Mouse (Mus musculus) large intestine, adult 2 months (tissue): ENCODE data around the gene Trpm5. TPM values are rescaled to one million over a fixed set of nuclear protein-coding genes. Genes with fewer than 3 reads are reported as not detected.

Source experiments
- DNase-seq: peaks from one replicate; pipeline ENCODE4 v3.0.0-alpha.2; 2012; ENCODE audit warnings: low read depth, low spot score
- WGBS: fragments of 180-500 bp; shearing (Covaris S2); methylation state at CpG from one replicate; pipeline ENCODE4 v1.1.7; 2018; 5-methylcytosine and 5-hydroxymethylcytosine counted together
- polyA plus RNA-seq: library from polyadenylated mRNA; depleted of rRNA; stranded (reverse); fragments of >200 nt; gene quantifications from 2 replicates; pipeline ENCODE4 v1.2.3, GENCODE M21; 2012

The Trpm5 gene
- polyA plus RNA-seq, 1 experiment = 6.5 TPM

DNA sequence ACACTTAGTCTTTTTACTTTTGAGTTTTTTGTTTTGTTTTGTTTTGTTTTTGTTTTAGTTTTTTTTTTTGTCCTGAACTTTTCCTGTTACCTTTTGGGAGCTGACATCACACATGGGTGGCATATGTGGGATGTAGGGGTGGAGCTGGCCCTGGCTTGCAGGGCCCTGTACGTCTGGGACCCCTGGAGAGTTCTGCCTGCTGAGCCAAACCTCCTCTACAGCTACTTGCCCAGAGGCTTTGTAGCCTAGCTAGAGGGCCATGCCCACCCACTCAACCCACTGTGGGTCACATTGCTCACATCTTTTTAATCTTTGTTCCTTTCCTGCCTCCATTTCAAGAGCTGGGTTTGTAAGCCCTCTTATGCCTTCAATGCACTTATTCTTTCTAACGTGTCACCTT, 27.0 kb downstream of the Trpm5 start:
- DNase-seq = no peak
- WGBS = 70% methylated on average over 2 of the region's 2 CpGs

DNA sequence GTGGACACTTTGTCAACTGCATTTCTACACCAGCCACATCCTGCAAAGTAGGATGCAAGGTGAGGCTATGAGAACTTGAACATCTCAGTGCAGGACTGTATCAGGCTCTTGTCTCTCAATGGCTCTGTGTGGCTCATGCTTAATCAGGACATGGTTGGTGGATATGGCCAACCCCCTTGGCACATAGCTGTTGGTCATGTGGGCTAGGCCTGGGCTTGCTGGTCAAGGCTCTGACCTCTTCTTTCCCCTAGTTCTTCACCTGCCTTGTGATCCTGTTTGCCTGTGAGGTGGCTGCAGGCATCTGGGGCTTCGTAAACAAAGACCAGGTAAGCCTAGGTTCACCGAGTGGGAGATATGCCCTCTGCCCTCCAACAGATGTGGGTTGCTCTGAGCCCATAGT, 28.8 kb downstream of the Trpm5 start:
- WGBS = 91% methylated on average over 2 of the region's 2 CpGs
- no peak for DNase-seq

DNA sequence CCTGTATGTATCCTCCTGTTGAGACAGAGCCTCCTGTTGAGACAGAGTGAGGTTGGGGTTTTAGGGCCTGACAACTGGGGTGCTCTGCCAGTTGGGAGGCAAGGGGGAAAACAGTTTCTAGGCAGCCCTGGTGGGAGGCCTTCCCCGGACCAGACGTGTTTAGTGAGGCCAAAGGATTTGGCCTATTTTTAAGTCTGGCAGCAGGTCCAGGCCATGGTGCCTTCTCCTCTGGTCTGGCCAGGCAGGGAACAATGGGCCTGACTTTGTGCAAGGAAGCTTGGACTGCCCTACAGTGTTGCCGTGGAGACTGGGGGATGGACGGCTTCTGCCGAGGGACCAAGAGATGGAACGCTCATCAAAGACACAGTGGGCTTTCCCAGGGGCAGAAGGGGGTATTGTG, 30.2 kb downstream of the Trpm5 start:
- 74% methylated on average over 6 of the region's 6 CpGs for WGBS

GRCm38 (mm10) chr7:143062704-143063103, 31.7 kb downstream of the Trpm5 start:
- WGBS = 23% methylated on average over 2 of the region's 2 CpGs
- DNase-seq = no peak

More for the DNA sequence above, 30.2 kb downstream of the Trpm5 start:
- DNase-seq = no peak

- no peak for DNase-seq
Observed at GRCm38 (mm10) chr7:143059202-143059870, 35.1 kb downstream of the Trpm5 start.

GRCm38 (mm10) chr7:143058221-143058697, 36.2 kb downstream of the Trpm5 start:
- WGBS = 61% methylated on average over 5 of the region's 5 CpGs
- no peak for DNase-seq

More at GRCm38 (mm10) chr7:143059202-143059870, 35.1 kb downstream of the Trpm5 start:
- 13% methylated on average over 5 of the region's 5 CpGs for WGBS

DNA sequence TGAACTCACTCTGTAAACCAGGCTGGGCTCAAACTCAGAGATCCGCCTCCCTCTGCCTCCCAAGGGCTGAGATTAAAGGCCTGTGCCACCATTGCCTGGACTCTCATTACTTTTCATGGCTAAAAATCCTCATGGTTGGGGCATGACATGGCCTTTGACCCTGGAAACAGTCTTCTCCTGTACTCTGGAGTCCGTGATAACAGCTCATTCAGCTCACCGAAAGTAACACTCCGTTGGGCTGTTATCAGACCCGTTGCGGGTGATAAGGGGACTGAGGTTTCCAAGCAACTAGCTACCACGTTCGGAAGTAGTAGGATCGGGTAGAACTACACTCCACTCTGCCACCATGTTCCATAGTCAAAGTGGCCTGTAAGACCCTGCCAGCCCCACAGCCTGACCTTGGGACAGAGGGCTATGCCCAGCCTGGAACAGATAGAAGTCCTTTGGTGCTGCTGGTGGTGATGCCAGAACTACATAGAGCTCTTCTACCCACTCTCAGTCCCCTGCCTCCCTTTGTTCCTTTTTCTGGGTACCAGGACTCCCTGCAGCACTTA, 36.7 kb downstream of the Trpm5 start:
- WGBS = 36% methylated on average over 9 of the region's 9 CpGs
- DNase-seq = no peak

GRCm38 (mm10) chr7:143057023-143057422, 37.4 kb downstream of the Trpm5 start:
- WGBS = 33% methylated on average over 5 of the region's 5 CpGs

GRCm38 (mm10) chr7:143055499-143056186, 38.8 kb downstream of the Trpm5 start:
- WGBS = 39% methylated on average over 11 of the region's 11 CpGs
- DNase-seq = no peak

More at GRCm38 (mm10) chr7:143057023-143057422, 37.4 kb downstream of the Trpm5 start:
- no peak for DNase-seq

DNA sequence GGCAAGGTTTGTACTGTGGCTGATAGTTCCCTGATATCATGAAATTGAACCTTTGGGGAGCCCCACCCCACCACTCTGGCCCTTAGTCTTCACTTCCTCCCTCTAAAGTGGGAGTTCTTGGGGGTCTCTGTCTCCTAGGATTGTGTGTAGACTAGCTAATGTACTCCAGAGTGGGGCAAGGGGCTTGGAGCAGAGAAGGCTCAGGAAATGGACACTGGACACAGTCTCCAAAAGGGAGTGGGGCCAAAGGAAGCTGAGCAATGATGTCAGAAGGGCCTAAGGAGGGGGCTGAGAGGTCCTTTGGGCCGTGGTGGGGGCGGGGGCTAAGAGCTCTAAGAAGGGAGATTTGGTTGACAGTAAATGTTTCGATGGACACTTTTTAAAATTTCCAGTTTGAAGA, 39.4 kb downstream of the Trpm5 start:
- 58% methylated on average over 3 of the region's 3 CpGs for WGBS
- DNase-seq = no peak

GRCm38 (mm10) chr7:143054612-143054965, 39.9 kb downstream of the Trpm5 start:
- no peak for DNase-seq
- WGBS = 28% methylated on average over 3 of the region's 3 CpGs

DNA sequence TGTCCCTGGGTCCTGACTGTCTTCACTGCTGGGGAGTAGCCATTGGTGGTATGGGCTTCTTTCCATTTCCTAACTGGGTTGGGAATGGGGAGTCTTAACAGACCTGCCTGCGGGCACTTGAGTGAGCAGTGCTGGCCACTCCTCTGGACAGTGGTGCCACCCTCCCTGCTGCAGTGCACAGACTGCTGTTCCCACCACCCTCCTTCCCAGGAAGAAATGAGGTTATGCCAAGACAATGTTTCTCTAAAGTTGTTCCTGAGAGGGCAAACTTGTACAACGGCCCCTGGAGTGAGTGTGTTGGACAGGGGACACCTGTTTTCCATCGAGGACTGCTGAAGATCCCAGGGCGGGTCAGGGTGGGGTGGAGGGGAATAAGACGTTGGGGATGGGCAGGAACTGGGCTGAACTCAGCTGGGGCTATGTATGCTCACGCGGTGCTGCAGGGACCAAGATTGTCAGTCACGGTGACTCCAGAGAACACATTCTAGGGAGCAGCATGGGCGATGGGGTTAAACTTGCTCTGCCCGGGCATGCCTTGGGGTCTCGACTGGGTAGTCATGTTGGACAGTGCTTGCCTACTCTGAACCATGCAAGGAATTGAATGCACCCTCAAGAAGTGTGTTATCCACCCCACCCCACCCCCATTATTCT, 40.4 kb downstream of the Trpm5 start:
- 7% methylated on average over 11 of the region's 11 CpGs for WGBS
- no peak for DNase-seq

GRCm38 (mm10) chr7:143053008-143053899, 41.2 kb downstream of the Trpm5 start:
- under 1% methylated on average over 46 of the region's 46 CpGs for WGBS
- DNase-seq = no peak

DNA sequence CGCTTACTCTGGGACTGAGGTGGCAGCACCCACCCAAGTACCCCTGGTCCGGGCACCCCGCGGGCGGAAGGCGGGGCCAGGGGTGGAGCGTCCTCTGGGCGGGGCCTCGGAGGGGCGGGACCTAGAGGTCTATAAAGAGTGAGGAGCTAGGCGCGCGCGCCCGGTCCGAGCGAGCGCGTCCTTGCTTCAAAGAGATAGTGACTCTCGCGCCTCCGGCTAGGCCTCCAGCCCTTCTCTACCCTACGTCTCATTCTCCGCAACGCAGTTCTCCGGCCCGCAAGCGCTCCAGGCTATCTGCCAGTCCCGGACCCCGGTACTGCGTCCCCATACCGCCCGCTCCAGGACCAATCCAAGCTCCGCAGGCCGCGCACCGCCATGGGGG, 41.8 kb downstream of the Trpm5 start, which contains the start of gene Cd81:
Gene Cd81, plus strand, starts transcription at position 114 of the 382 bp plus-strand sequence.
- WGBS = under 1% methylated on average over 37 of the region's 37 CpGs
- DNase-seq = no peak

- 31% methylated on average over 2 of the region's 2 CpGs for WGBS
- DNase-seq = no peak
Observed at GRCm38 (mm10) chr7:143051316-143051715, 43.1 kb downstream of the Trpm5 start.

- DNase-seq = no peak
- 75% methylated on average over 3 of the region's 3 CpGs for WGBS
Observed at GRCm38 (mm10) chr7:143049841-143050816, 44.3 kb downstream of the Trpm5 start.

- WGBS = 61% methylated on average over 3 of the region's 3 CpGs
- DNase-seq = no peak
Observed at GRCm38 (mm10) chr7:143049331-143049730, 45.1 kb downstream of the Trpm5 start.

DNA sequence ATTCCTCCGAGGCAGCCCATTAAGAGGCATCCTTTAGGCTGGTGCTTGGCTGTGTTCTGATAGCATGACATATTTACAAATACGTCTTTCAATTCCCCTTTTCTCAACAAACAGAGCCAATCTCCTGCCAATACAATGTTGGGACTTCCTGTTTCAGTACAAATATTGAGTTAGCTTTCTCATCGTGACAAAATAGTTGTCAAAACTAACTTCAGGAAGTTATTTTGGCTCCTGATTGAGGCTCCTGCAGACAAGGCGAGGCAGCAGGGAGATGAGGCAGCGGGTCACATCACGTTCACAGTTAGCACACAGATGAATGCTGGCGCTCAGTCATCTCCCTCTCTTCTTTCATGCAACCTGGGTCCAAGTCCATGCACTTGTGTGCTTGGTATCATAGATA, 48.1 kb downstream of the Trpm5 start:
- no peak for DNase-seq
- 67% methylated on average over 7 of the region's 7 CpGs for WGBS
